Mouse (Mus musculus) heart, adult 2 months (tissue): ENCODE measurements around the gene Pygl.

Experiments
- CTCF ChIP-seq: fragments of 200-600 bp; IDR thresholded peaks from 2 replicates; pipeline ENCODE4 v1.8.1; 2022; ENCODE audit warnings: antibody characterized with exemption, mild to moderate bottlenecking, moderate library complexity
- POLR2A ChIP-seq: fragments of 200-500 bp; IDR thresholded peaks from 2 replicates; pipeline ENCODE4 v1.6.1; 2011; ENCODE audit warnings: mild to moderate bottlenecking, low read depth, low read length, control low read depth; ENCODE audit not compliant: insufficient read depth

DNA sequence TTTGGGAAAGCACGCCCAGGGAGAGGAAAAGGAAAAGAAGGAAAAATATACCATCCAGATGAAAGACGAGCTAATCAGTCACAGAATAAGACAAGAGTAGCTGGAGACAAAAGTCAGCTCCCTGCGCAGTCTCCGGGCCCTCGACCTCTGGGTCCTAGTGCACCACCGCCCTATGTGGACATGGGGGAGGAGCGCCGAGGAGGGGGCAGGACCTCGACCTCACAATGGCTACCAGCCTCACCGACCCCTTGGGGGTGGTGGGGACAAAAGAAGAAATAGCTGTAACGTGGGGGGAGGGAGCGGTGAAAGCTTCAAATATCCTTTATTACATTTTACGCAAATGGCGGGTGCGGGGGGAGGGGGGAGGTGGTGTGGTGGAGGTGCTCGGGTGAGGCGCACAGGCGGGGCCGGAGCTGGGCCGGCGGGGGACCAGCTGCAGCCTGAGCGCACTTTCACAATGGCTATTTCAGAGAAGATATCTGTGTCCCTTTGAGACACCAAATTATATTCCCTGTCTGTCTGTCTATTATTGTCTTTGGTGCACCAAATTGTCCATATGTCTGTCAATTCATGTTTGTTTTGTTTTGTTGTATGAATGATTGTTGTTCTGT lies 47.0 kb downstream of the Pygl start:
- TF ChIP-seq POLR2A (no peak), CTCF (no peak)
